Mouse (Mus musculus) C2C12 (cell line): ENCODE measurements at regions not wholly inside any gene's neighbourhood (a gene's known extent, or its start where the extent isn't known, plus 50 kb on each side); places are given as distances from the start of the nearest gene placed in this dataset.

Experiments
- CTCF ChIP-seq: IDR thresholded peaks from one replicate; pipeline ENCODE4 v1.5.1; 2011; ENCODE audit not compliant: control insufficient read depth, insufficient read depth, insufficient read length
- MYOD1 ChIP-seq: IDR thresholded peaks from one replicate; pipeline ENCODE4 v1.6.1; 2011; ENCODE audit warnings: low read depth; ENCODE audit not compliant: control insufficient read depth, insufficient read length
- USF1 ChIP-seq: IDR thresholded peaks from one replicate; pipeline ENCODE4 v1.6.1; 2011; ENCODE audit warnings: low read depth, mild to moderate bottlenecking, control low read depth, moderate library complexity

- no peak for TF ChIP-seq CTCF
- no peak for TF ChIP-seq USF1
- TF ChIP-seq MYOD1, result no peak
These were observed 116.8 kb downstream of the Basp1 start for GRCm38 (mm10) chr15:25296714-25297113.
